Mouse (Mus musculus) midbrain, embryonic 14.5 days (tissue): ENCODE measurements at regions not wholly inside any gene's neighbourhood (a gene's known extent, or its start where the extent isn't known, plus 50 kb on each side); places are given as distances from the start of the nearest gene placed in this dataset.
"Not testable (repeated sequence)": the region's sequence is repeated elsewhere in the genome, so short reads cannot be mapped to it uniquely, and the experiment has no call there.

ENCODE experiments used
- ATAC-seq: fragments of 200-750 bp; cut with Nextera tagmentation; 2 replicates; pipeline ENCODE4 v1.8.0; 2017; ENCODE audit warnings: moderate number of reproducible peaks, moderate library complexity; ENCODE audit not compliant: low FRiP score, low TSS enrichment
- DNase-seq: peaks from one replicate; pipeline ENCODE4 v3.0.0-alpha.2; 2015
- H3K27ac ChIP-seq: fragments of 300-500 bp; sonication (generic); replicated peaks from 2 replicates; pipeline ENCODE4 v1.5.1; 2014; ENCODE audit warnings: mild to moderate bottlenecking, low read depth, low read length, moderate library complexity
- H3K27me3 ChIP-seq: fragments of 300-500 bp; sonication (generic); 2 replicates; pipeline ENCODE4 v1.6.1; 2014; ENCODE audit warnings: low read length, control low read depth, mixed read lengths; ENCODE audit not compliant: control insufficient read depth, insufficient read depth
- H3K36me3 ChIP-seq: fragments of 300-500 bp; sonication (generic); 2 replicates; pipeline ENCODE4 v1.6.1; 2014; ENCODE audit warnings: low read length, control low read depth; ENCODE audit not compliant: control insufficient read depth, insufficient read depth
- H3K4me1 ChIP-seq: fragments of 300-500 bp; sonication (generic); 2 replicates; pipeline ENCODE4 v1.6.1; 2014; ENCODE audit warnings: mild to moderate bottlenecking, antibody characterized with exemption, low read length, control low read depth; ENCODE audit not compliant: control insufficient read depth, insufficient read depth
- H3K4me2 ChIP-seq: fragments of 300-500 bp; sonication (generic); 2 replicates; pipeline ENCODE4 v1.6.1; 2014; ENCODE audit warnings: mild to moderate bottlenecking, low read length, moderate library complexity
- H3K4me3 ChIP-seq: fragments of 300-500 bp; sonication (generic); replicated peaks from 2 replicates; pipeline ENCODE4 v1.5.1; 2014; ENCODE audit warnings: low read depth, low read length
- H3K9ac ChIP-seq: fragments of 300-500 bp; sonication (generic); replicated peaks from 2 replicates; pipeline ENCODE4 v1.6.1; 2014; ENCODE audit warnings: mild to moderate bottlenecking, low read length, moderate library complexity
- H3K9me3 ChIP-seq: fragments of 300-500 bp; sonication (generic); 2 replicates; pipeline ENCODE4 v1.6.1; 2016; ENCODE audit warnings: low read length, control low read depth, mixed read lengths; ENCODE audit not compliant: control insufficient read depth
- WGBS: fragments of 180-500 bp; shearing (Covaris S2); extraction: QIAGEN DNeasy Blood & Tissue Kit; methylation state at CpG from one replicate; pipeline ENCODE4 v1.1.7; 2014; 5-methylcytosine and 5-hydroxymethylcytosine counted together

DNA sequence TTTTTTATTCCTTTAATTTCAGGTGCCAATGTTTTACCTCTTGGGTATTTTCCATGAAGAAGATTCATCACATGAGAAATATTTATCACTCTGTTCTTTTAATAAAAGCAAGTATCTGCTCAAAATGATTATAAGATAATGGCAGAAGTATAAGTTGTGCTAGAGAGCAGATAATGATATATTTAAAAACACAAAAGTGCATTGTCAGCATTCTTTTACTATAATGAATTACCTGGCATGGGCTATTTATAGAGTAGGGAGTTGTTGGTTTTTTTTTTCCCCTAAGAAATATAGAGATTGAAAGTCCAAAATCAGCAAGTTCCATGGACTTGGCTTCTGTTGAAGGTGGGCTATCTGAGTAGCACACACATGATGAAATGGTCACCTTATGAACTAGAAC lies 292.7 kb downstream of the Pou4f1 start:
- H3K9me3 ChIP-seq, result no peaks in the 10 kb centered on the region
- H3K27ac ChIP-seq, result no peak overlapping the region
- H3K27me3 ChIP-seq, result no peaks in the 10 kb centered on the region
- DNase-seq (no peak), ATAC-seq (no peak)
- no peaks in the 10 kb centered on the region for H3K36me3 ChIP-seq
- no peak overlapping the region for H3K4me2 ChIP-seq
- no peak overlapping the region for H3K9ac ChIP-seq
- H3K4me3 ChIP-seq, result no peak overlapping the region
- no peaks in the 10 kb centered on the region for H3K4me1 ChIP-seq

DNA sequence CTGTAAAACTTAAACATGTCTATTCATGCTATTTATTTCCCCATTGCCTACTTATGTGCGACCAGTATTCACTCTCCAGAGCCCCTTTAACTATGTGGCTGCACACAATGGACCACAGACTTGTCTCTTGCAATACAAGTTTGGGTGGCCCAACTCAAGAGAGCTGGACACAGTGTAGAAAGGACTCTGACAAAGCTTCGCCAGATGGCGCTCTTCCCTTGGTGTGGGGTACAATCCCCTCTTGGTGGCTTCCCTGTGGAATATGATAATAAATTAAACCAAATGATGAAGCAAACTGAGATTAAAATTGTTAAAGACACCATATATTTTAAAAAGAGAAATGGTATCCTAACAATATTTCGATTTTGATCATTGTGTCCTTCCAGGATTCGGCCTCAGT lies 302.6 kb upstream of the Ednrb start:
- Histone ChIP-seq H3K4me1 (peaks cover 13% of the 10 kb centered on the region; the same call in 1 of the 2 replicates), H3K4me2 (no peak overlapping the region), H3K9me3 (no peaks in the 10 kb centered on the region), H3K27ac (no peak overlapping the region), H3K9ac (no peak overlapping the region), H3K4me3 (no peak overlapping the region), H3K27me3 (no peaks in the 10 kb centered on the region), H3K36me3 (no peaks in the 10 kb centered on the region)
- WGBS, result 64% methylated on average over 5 of the region's 5 CpGs
- ATAC-seq (no peak), DNase-seq (peak; percentile 71)

DNA sequence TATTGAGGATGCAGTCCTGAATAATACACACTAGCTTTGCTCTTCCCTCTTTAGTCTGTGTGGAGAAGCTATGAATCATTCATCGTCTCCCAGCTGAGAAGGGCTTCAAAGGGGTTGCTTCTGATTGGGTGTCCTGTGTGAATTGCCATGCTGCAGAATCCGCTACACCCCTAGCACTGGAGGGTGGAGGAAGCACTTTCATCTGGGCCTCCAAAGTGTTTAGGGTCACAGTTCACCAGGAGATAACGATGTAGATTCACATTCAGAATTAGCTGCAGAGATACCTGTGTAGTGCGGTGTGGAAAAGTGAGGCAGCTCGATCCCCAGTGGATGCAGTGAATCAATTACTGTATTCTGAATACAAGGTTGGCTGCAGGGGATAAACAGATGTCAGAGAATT lies 301.2 kb upstream of the Ednrb start:
- Histone ChIP-seq H3K27me3 (no peaks in the 10 kb centered on the region), H3K27ac (peak overlapping the region; percentile 78), H3K4me2 (no peak overlapping the region), H3K36me3 (no peaks in the 10 kb centered on the region), H3K4me3 (no peak overlapping the region), H3K9me3 (no peaks in the 10 kb centered on the region), H3K4me1 (peaks cover 13% of the 10 kb centered on the region; the same call in 1 of the 2 replicates), H3K9ac (no peak overlapping the region)
- 17% methylated on average over 5 of the region's 5 CpGs for WGBS
- peak; percentile 91 for ATAC-seq
- peak; percentile 83 for DNase-seq

GRCm38 (mm10) chr14:104114986-104115951 lies 271.1 kb upstream of the Ednrb start:
- H3K27ac ChIP-seq, result peak overlapping the region; percentile 28
- 0 out of 2 replicates have a peak, but pooled peaks cover 5% of the 10 kb centered on the region for H3K4me1 ChIP-seq
- H3K36me3 ChIP-seq, result no peaks in the 10 kb centered on the region
- DNase-seq (peak; percentile 72), ATAC-seq (peak; percentile 80; the same call in 1 of the 2 replicates)
- no peaks in the 10 kb centered on the region for H3K9me3 ChIP-seq
- 25% methylated on average over 14 of the region's 14 CpGs for WGBS
- no peak overlapping the region for H3K4me3 ChIP-seq
- H3K27me3 ChIP-seq, result no peaks in the 10 kb centered on the region
- H3K4me2 ChIP-seq, result peak overlapping the region; percentile 28
- no peak overlapping the region for H3K9ac ChIP-seq

- Histone ChIP-seq H3K4me3 (no peak overlapping the region), H3K36me3 (no peaks in the 10 kb centered on the region), H3K4me2 (no peak overlapping the region), H3K27ac (no peak overlapping the region), H3K27me3 (no peaks in the 10 kb centered on the region), H3K9ac (no peak overlapping the region), H3K9me3 (no peaks in the 10 kb centered on the region), H3K4me1 (0 out of 2 replicates have a peak, but pooled peaks cover 5% of the 10 kb centered on the region)
- no peak for ATAC-seq
- WGBS, result 42% methylated on average over 3 of the region's 3 CpGs
- no peak for DNase-seq
Measured at GRCm38 (mm10) chr14:104114182-104114581, 270.0 kb upstream of the Ednrb start.

GRCm38 (mm10) chr14:104113448-104113847 lies 269.2 kb upstream of the Ednrb start:
- H3K4me3 ChIP-seq, result no peak overlapping the region
- no peak overlapping the region for H3K27ac ChIP-seq
- ATAC-seq (peak; percentile 27; the same call in 1 of the 2 replicates), DNase-seq (peak; percentile 31)
- no peaks in the 10 kb centered on the region for H3K27me3 ChIP-seq
- no peak overlapping the region for H3K4me2 ChIP-seq
- H3K4me1 ChIP-seq, result 0 out of 2 replicates have a peak, but pooled peaks cover 5% of the 10 kb centered on the region
- no peaks in the 10 kb centered on the region for H3K36me3 ChIP-seq
- no peaks in the 10 kb centered on the region for H3K9me3 ChIP-seq
- 17% methylated on average over 2 of the region's 2 CpGs for WGBS
- no peak overlapping the region for H3K9ac ChIP-seq

DNA sequence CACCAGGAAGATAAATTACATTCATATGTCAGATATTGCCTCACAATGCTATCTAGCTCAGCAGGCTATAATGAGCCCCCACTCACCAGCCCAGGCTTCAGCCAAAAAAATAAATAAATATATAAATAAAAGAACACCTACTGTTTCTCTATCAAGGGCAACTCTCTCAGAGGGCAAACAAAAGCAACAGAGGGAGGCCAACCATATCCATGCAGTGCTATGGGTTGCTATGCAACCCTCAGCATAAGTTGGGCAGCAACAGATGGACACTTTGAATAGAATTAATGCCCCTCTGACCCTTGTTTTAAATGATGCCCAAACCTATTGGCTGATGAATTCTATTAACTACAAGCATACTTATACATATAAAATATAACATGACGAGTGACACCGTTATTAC lies 242.2 kb upstream of the Ednrb start:
- peak; percentile 23 for DNase-seq
- no peaks in the 10 kb centered on the region for H3K36me3 ChIP-seq
- WGBS, result 57% methylated on average over 2 of the region's 2 CpGs
- no peak overlapping the region for H3K27ac ChIP-seq
- H3K9me3 ChIP-seq, result no peaks in the 10 kb centered on the region
- no peaks in the 10 kb centered on the region for H3K4me1 ChIP-seq
- H3K4me2 ChIP-seq, result no peak overlapping the region
- ATAC-seq, result no peak
- no peak overlapping the region for H3K4me3 ChIP-seq
- no peaks in the 10 kb centered on the region for H3K27me3 ChIP-seq
- H3K9ac ChIP-seq, result no peak overlapping the region

DNA sequence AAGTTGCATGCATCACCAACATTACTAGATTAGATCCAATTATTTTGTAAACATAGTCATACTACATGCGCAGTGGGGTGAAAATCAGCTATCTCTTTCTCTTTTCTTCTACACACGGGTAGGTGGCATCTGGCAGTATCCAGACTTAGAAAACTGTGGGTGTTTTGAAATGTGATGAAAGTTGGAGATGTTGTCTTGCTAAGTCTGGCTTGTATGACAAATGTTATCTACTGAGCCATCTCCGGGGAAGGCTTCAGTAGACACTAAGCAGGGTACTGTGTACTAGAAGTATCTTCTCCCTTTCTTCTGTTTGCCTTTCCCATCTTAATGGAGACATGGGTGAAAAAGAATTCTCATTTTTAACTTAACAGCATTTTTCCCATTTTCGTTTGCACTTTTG lies 220.0 kb upstream of the Ednrb start:
- H3K27me3 ChIP-seq, ATAC-seq: not testable (repeated sequence)

DNA sequence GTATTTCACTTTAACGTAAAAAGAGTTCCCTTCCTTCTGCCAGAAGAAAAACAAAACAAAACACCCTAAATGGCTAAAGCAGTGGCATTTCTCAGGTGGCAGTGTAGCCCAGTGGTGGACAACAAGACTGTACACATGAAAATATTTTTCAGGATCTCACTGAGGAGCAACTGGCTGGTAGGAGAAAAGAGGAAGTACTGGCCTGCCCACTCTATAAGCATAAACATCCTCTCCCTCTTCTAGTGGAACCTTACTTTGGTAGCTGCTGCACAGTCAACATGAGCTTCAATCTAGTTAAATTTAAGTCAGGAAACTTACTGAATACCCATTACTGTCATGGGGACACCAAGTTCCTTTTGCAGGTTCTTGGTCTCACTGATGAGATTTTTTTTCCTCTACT lies 209.5 kb upstream of the Ednrb start:
- Histone ChIP-seq H3K4me3 (no peak overlapping the region), H3K9ac (no peak overlapping the region), H3K27ac (no peak overlapping the region), H3K4me2 (no peak overlapping the region), H3K9me3 (no peaks in the 10 kb centered on the region), H3K27me3 (no peaks in the 10 kb centered on the region), H3K36me3 (no peaks in the 10 kb centered on the region), H3K4me1 (no peaks in the 10 kb centered on the region)
- DNase-seq, result no peak
- no peak for ATAC-seq
- WGBS, result 98% methylated on average over 1 of the region's 1 CpGs

More for the DNA sequence above, 220.0 kb upstream of the Ednrb start:
- H3K27ac ChIP-seq, H3K4me2 ChIP-seq, DNase-seq, H3K36me3 ChIP-seq, H3K9me3 ChIP-seq, H3K9ac ChIP-seq, H3K4me1 ChIP-seq, H3K4me3 ChIP-seq: not testable (repeated sequence)
- 81% methylated on average over 1 of the region's 4 CpGs for WGBS
